Mouse (Mus musculus): Measurements from ENCODE around the gene Taok2. TPM values are rescaled to one million over a fixed set of nuclear protein-coding genes. Genes with fewer than 3 reads are reported as not detected.

Taok2 gene
- polyA plus RNA-seq, 1 experiment from 2014 or later, result 30.8 TPM

GRCm38 (mm10) chr7:126847421-126848398, 36.8 kb downstream of the Taok2 start:
- WGBS, result 1% methylated on average over 73 of the region's 74 CpGs
- peak overlapping the region; percentile 99 for H3K4me2 ChIP-seq (replicated peaks)
- no peak overlapping the region for H3K27ac ChIP-seq
- peak; percentile 34; the same call in 1 of the 2 replicates for ATAC-seq
- peak overlapping the region; percentile 52 for H3K9ac ChIP-seq
- H3K36me3 ChIP-seq, result peaks cover 4% of the 10 kb centered on the region; the same call in 1 of the 2 replicates
- peaks cover 17% of the 10 kb centered on the region for H3K4me1 ChIP-seq (replicated peaks)
- H3K27me3 ChIP-seq (replicated peaks), result peaks cover 29% of the 10 kb centered on the region
- no peaks in the 10 kb centered on the region for H3K9me3 ChIP-seq
- peak overlapping the region; percentile 51 for H3K4me3 ChIP-seq (replicated peaks)

DNA sequence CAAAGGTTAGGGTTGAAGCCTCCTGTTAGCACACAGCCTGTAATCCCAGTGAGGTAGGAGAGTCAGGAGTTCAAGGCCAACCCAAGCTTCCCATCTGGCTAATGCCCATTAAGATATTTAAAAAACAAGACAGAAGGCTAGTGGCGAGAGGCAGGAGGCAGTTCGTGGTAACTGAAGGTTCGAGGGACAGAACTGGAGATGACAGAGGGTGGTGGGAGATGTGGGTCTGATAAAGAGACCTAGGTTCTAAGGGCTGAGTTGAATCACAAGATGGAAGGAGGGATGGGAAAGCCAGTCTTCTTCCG, 37.4 kb downstream of the Taok2 start, which contains the start of gene Doc2a:
Gene Doc2a, plus strand, starts transcription at position 301 of the 305 bp plus-strand sequence.
- Histone ChIP-seq H3K36me3 (no peaks in the 10 kb centered on the region), H3K4me2 (replicated peaks) (peak within 1 kb of the TSS; percentile 99), H3K27ac (no peak within 1 kb of the TSS), H3K27me3 (replicated peaks) (peaks cover 29% of the 10 kb centered on the region), H3K4me1 (replicated peaks) (peaks cover 17% of the 10 kb centered on the region), H3K9ac (peak within 1 kb of the TSS; percentile 52), H3K4me3 (replicated peaks) (peak within 1 kb of the TSS; percentile 51), H3K9me3 (no peaks in the 10 kb centered on the region)
- no peak for ATAC-seq
- WGBS, result 38% methylated on average over 4 of the region's 4 CpGs

DNA sequence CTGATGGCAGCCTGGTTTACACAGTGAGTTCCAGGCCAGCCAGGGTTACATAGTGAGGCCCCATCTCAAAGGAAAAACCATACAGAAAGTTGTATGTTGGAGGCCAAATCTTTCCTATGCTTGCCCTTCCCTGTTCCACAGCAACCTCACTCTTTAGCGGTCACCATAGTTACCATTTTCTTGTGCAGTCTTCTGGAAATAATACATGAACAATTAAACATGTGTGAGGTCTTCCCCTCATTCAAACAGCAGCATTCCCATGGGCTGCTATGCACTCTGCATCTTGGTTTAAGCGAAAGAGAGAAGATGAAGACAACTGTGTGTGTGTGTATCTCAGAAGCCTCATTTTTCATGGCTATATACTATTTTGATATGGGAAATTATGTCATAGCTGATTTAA, 39.0 kb downstream of the Taok2 start:
- Histone ChIP-seq H3K9ac (no peak overlapping the region), H3K4me2 (replicated peaks) (no peak overlapping the region), H3K4me1 (replicated peaks) (peaks cover 17% of the 10 kb centered on the region), H3K27me3 (replicated peaks) (peaks cover 29% of the 10 kb centered on the region), H3K27ac (no peak overlapping the region), H3K9me3 (no peaks in the 10 kb centered on the region), H3K4me3 (replicated peaks) (no peak overlapping the region), H3K36me3 (no peaks in the 10 kb centered on the region)
- 96% methylated on average over 2 of the region's 2 CpGs for WGBS
- no peak for ATAC-seq

- Histone ChIP-seq H3K9ac (no peak overlapping the region), H3K27me3 (replicated peaks) (peaks cover 14% of the 10 kb centered on the region), H3K4me2 (replicated peaks) (no peak overlapping the region), H3K4me3 (replicated peaks) (no peak overlapping the region), H3K4me1 (replicated peaks) (peaks cover 12% of the 10 kb centered on the region), H3K36me3 (no peaks in the 10 kb centered on the region), H3K9me3 (no peaks in the 10 kb centered on the region), H3K27ac (no peak overlapping the region)
- no peak for ATAC-seq
- 73% methylated on average over 9 of the region's 9 CpGs for WGBS
These were observed 41.2 kb downstream of the Taok2 start for GRCm38 (mm10) chr7:126843276-126843675.

- no peak for ATAC-seq
- no peak overlapping the region for H3K9ac ChIP-seq
- no peaks in the 10 kb centered on the region for H3K27me3 ChIP-seq (replicated peaks)
- WGBS, result 95% methylated on average over 1 of the region's 1 CpGs
- no peak overlapping the region for H3K4me3 ChIP-seq (replicated peaks)
- H3K4me2 ChIP-seq (replicated peaks), result no peak overlapping the region
- no peaks in the 10 kb centered on the region for H3K9me3 ChIP-seq
- no peaks in the 10 kb centered on the region for H3K36me3 ChIP-seq
- 0 out of 2 replicates have a peak, but pooled peaks cover 5% of the 10 kb centered on the region for H3K4me1 ChIP-seq (replicated peaks)
- no peak overlapping the region for H3K27ac ChIP-seq
These were observed 51.2 kb downstream of the Taok2 start for GRCm38 (mm10) chr7:126833294-126833693.

- H3K9ac ChIP-seq, result no peak overlapping the region
- H3K4me3 ChIP-seq (replicated peaks), result peak overlapping the region; percentile 29
- WGBS, result 1% methylated on average over 21 of the region's 21 CpGs
These were observed 52.4 kb downstream of the Taok2 start for GRCm38 (mm10) chr7:126832036-126832598.

DNA sequence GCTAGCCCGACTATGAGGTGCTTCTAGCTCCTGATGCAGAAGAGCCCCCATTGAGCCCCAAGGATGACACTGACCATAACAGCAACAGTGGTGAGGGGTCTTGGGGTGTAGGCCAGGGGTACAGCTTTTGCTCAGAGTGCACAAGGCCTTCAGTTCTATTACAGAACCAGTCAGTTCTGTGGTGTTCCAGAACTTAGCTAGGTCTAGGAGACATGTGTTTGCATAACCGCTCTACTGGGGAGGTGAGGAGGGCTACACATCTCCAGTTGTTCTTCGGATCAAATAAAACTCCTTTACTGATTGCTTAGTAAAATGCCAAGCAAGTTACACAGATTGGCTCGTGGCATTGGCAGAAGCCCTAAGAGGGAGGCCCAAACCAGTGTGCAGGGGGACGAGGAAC, 53.0 kb downstream of the Taok2 start, which contains the start of gene 4930451I11Rik:
Gene 4930451I11Rik, minus strand, starts transcription at position 101 of the 400 bp plus-strand sequence.
- H3K27ac ChIP-seq, result no peak within 1 kb of the TSS
- H3K27me3 ChIP-seq (replicated peaks), result no peaks in the 10 kb centered on the region
- peak within 1 kb of the TSS; percentile 29 for H3K4me3 ChIP-seq (replicated peaks)
- H3K4me1 ChIP-seq (replicated peaks), result 0 out of 2 replicates have a peak, but pooled peaks cover 5% of the 10 kb centered on the region
- H3K9ac ChIP-seq, result no peak within 1 kb of the TSS
- no peaks in the 10 kb centered on the region for H3K36me3 ChIP-seq
- H3K4me2 ChIP-seq (replicated peaks), result peak within 1 kb of the TSS; percentile 59
- ATAC-seq, result no peak; the same call in 1 of the 2 replicates
- no peaks in the 10 kb centered on the region for H3K9me3 ChIP-seq
- WGBS, result 55% methylated on average over 5 of the region's 5 CpGs

More at GRCm38 (mm10) chr7:126832036-126832598, 52.4 kb downstream of the Taok2 start:
- Histone ChIP-seq H3K4me2 (replicated peaks) (peak overlapping the region; percentile 59), H3K27me3 (replicated peaks) (no peaks in the 10 kb centered on the region), H3K36me3 (no peaks in the 10 kb centered on the region), H3K4me1 (replicated peaks) (0 out of 2 replicates have a peak, but pooled peaks cover 5% of the 10 kb centered on the region), H3K27ac (no peak overlapping the region), H3K9me3 (no peaks in the 10 kb centered on the region)
- peak; percentile 95 for ATAC-seq

- Histone ChIP-seq H3K4me2 (replicated peaks) (no peak overlapping the region), H3K9me3 (no peaks in the 10 kb centered on the region)
These were observed 58.6 kb downstream of the Taok2 start for GRCm38 (mm10) chr7:126825952-126826351.

GRCm38 (mm10) chr7:126825403-126825802, 59.1 kb downstream of the Taok2 start:
- no peak for ATAC-seq
- Histone ChIP-seq H3K9me3 (no peaks in the 10 kb centered on the region), H3K4me1 (replicated peaks) (peaks cover 5% of the 10 kb centered on the region; the same call in 1 of the 2 replicates), H3K4me3 (replicated peaks) (no peak overlapping the region), H3K9ac (no peak overlapping the region), H3K4me2 (replicated peaks) (no peak overlapping the region), H3K27ac (no peak overlapping the region), H3K36me3 (no peaks in the 10 kb centered on the region), H3K27me3 (replicated peaks) (peaks cover 32% of the 10 kb centered on the region)
- WGBS, result 19% methylated on average over 8 of the region's 8 CpGs

More at GRCm38 (mm10) chr7:126825952-126826351, 58.6 kb downstream of the Taok2 start:
- ATAC-seq, result no peak
- no peaks in the 10 kb centered on the region for H3K36me3 ChIP-seq
- no peak overlapping the region for H3K9ac ChIP-seq
- peaks cover 32% of the 10 kb centered on the region for H3K27me3 ChIP-seq (replicated peaks)
- no peak overlapping the region for H3K4me3 ChIP-seq (replicated peaks)
- H3K27ac ChIP-seq, result no peak overlapping the region
- peaks cover 5% of the 10 kb centered on the region; the same call in 1 of the 2 replicates for H3K4me1 ChIP-seq (replicated peaks)
- 68% methylated on average over 5 of the region's 5 CpGs for WGBS

GRCm38 (mm10) chr7:126823940-126824339, 60.6 kb downstream of the Taok2 start:
- Histone ChIP-seq H3K4me1 (replicated peaks) (peaks cover 5% of the 10 kb centered on the region; the same call in 1 of the 2 replicates), H3K27ac (no peak overlapping the region), H3K9me3 (no peaks in the 10 kb centered on the region), H3K9ac (no peak overlapping the region), H3K4me2 (replicated peaks) (no peak overlapping the region), H3K4me3 (replicated peaks) (no peak overlapping the region), H3K36me3 (no peaks in the 10 kb centered on the region), H3K27me3 (replicated peaks) (peaks cover 32% of the 10 kb centered on the region)
- ATAC-seq, result no peak
- 13% methylated on average over 10 of the region's 10 CpGs for WGBS

DNA sequence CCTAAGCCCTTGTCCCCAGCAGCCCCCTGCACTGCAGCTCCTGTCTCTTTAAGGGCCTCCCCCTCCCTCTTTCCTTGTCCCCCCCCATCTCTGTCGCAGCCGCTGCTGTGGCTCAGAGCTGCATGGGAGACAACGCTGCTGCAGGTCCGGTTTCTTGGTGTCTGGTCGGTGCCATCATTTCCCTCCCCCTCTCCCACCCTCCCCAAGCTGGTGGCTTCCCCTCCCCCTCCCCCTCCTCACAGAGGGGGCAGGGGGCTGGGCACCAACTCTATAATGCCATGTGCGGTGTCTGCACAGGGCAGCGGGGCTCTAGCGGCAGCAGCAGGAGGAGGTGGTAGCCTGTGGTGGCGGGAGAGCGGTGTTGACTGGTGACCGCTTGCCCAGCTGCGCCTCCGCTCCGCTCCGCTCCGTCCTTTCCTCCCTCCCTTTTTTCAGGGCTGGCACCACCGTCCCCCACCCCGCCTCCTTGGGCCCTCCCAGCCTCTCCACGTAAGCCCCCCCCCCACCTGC, 61.2 kb downstream of the Taok2 start:
- 0 out of 2 replicates have a peak overlapping the region, but pooled peaks have one; percentile 38 for H3K9ac ChIP-seq
- H3K27me3 ChIP-seq (replicated peaks), result peaks cover 32% of the 10 kb centered on the region
- no peaks in the 10 kb centered on the region for H3K9me3 ChIP-seq
- WGBS, result 2% methylated on average over 16 of the region's 19 CpGs
- H3K4me2 ChIP-seq (replicated peaks), result peak overlapping the region; percentile 58
- H3K36me3 ChIP-seq, result no peaks in the 10 kb centered on the region
- H3K4me3 ChIP-seq (replicated peaks), result peak overlapping the region; percentile 21; the same call in 1 of the 2 replicates
- H3K4me1 ChIP-seq (replicated peaks), result peaks cover 5% of the 10 kb centered on the region; the same call in 1 of the 2 replicates
- no peak overlapping the region for H3K27ac ChIP-seq
- ATAC-seq, result peak; percentile 58; the same call in 1 of the 2 replicates

DNA sequence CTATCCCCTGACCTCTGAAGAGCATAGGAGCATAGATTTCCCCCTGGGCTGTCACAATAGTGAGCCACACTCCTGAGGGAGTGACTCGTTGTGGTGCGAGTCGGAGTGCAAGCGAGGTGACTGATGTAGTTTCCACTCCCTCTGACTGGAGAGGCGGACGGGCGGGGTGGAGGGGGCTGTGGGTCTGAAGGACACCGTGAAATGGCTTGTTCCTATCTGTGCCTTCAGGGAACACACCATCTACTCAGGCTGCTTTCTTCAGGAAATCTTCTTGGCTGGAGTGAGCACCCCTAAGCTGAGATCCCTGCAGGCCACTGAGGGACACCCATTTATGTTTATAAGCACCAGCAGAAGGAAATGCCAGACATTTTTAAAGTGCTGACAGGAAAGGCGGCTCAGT, 61.8 kb downstream of the Taok2 start:
- Histone ChIP-seq H3K4me2 (replicated peaks) (peak overlapping the region; percentile 58), H3K9me3 (no peaks in the 10 kb centered on the region), H3K4me3 (replicated peaks) (no peak overlapping the region), H3K27me3 (replicated peaks) (peaks cover 32% of the 10 kb centered on the region), H3K27ac (0 out of 2 replicates have a peak overlapping the region, but pooled peaks have one; percentile 17), H3K9ac (0 out of 2 replicates have a peak overlapping the region, but pooled peaks have one; percentile 3), H3K4me1 (replicated peaks) (peaks cover 5% of the 10 kb centered on the region; the same call in 1 of the 2 replicates), H3K36me3 (no peaks in the 10 kb centered on the region)
- 19% methylated on average over 9 of the region's 9 CpGs for WGBS
- ATAC-seq, result no peak
